Mouse (Mus musculus): Measurements from ENCODE around the gene St13.
"Not testable (repeated sequence)": the region's sequence is repeated elsewhere in the genome, so short reads cannot be mapped to it uniquely, and the experiment has no call there.

The St13 gene

DNA sequence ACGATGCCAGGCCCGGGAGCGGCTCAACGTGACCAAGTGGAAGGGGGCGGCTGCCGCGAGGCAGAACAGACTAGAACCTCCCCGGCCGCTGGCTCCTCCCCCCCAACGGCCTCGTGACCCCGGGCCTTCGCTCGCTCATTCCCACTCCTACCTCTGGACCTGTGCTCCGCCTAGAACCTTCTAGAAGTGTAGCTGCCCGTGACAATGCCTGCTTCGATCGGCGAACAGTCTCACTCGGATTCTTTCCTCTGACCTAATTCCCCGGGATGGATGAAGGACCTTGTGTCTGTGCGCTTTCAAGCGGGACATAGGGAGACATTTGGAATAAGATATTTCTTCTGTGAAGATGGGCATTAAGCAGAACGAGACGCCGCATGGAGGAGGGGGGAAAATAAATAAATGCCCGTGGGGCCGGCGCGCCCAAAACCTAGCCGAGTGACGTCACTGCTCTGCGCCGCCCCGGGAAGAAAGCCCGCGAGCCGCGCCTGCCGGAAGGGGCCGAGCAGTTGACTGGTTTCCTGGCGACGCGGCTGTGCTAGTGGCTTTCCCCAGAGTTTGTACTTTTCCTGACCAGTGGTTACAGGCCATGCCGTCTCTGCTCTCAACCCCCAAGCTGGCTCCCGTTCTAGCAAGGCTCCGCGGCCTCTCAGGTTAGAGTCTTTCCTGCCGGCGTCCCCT, at the start of gene St13, which contains the start of gene Xpnpep3:
St13 (minus strand) TSS at position 440 of the 678 bp plus-strand sequence.
Xpnpep3 (plus strand) TSS at position 501 of the 678 bp plus-strand sequence.
- peak; percentile 89 for DNase-seq (ENCODE audit: low read depth, low spot score)

DNA sequence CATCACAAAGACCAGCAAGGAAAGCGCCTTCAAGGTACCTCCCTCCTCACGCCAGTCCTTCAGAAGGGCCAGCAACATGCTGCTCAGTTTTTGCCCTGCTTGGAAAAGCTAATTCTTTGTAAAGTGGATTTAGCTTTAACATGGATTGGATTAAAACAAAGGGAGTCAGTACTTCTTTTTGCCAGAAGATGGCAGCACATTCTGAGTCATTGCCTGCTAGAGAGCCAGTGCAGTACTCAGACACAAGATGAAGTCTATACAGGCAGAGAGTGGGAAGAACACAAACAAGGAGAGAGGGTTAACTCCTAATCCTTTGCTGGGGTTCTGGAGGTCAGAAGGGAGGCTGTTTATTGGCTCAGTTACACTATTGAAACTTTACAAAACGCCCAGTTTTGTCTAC, 48.6 kb upstream of the St13 start:
- DNase-seq (ENCODE audit: low read depth, low spot score): peak; percentile 42

DNA sequence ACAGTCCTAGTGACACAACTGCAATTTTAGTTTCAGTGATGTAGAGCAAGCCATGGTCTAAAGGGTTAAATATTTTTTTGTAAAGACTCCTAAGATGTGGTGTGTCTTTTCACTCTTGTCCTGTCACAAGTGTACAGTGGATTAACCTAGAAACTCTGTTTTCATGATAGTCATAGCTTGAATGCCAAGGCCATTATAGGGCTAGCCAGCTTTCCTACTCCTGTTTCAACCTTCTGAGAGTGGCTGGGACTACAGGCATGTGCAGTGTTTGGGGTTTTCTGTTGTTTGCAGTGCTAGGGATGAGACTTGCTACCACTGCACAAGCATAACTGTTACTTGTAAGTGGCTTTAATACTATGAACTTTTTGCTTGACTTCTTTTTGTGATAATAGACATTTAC, 39.4 kb upstream of the St13 start:
- DNase-seq (ENCODE audit: low read depth, low spot score): no peak

DNA sequence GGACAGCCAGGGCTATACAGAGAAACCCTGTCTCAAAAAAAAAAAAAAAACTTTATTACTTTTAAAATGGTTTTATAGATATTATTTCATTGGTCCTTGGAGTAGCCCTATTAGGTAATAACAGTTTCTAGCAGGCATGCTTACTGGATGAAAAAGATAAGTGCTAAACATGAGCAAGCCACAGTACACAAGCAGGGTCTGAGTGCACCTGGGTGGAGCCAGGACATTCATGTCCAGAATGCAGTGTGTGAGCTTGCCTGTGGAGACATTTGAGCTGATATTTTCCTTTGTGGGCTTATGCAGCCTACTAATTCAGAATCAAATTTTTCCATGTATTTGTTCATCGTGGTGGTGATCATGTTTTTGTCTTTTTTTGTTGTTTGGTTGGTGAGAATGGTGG, 38.5 kb upstream of the St13 start:
- DNase-seq (ENCODE audit: low read depth, low spot score): no peak

DNA sequence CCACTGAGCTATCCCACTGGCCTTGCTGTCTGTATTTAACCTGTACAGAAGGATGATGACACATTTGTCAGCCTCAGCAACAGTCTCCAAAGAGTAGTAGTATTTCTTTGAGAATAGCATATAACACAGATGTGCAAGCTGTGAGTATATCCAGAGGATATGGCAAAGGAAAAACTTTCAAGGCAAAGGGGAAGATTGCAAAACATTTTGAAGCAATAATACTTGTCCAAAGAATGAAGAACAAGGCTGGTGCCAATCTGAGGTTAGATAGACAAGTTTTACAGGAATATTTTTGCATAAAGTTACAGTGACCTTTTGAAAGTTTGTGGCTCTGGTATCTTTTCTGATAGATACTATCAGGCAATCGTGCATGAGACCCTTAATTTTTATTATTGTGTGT, 31.3 kb upstream of the St13 start:
- DNase-seq (ENCODE audit: low read depth, low spot score): no peak

DNA sequence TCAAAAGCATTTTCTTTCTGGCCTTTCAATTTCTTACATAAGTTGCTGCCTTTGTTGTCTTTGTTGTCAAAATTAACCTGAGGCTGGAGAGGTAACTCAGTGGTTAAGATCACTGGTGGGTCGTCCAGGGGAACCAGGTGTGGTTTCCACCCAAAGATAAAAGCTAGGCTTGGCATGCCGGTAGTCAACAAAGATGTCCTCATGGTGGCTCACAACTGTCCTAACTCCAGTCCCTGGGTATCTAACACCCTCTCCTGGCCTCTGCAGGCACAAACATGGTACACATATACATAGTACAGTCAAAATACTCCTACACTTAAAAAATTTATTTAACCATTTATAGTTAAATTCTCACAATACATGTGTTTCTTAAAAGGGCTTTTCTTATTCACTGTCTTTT, 28.1 kb upstream of the St13 start:
- no peak for DNase-seq (ENCODE audit: low read depth, low spot score)

DNA sequence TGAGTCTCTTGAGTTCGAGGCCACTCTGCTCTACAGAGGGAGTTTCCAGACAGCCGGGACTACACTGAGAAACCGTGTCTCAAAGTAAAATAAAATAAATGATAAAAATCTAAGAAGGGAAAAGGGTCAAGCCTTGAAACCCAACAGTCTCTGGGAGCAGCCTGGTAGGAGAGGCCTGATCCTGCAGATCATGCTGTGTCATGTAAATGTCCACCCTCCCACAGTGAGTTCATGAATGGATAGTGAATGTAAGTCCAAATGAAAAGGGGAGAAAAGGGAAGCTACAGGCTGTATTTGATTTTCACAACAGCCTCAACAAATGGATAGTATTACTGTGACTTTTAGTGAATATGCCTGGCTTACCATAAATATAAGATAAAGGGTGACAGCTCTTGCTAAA, 25.4 kb upstream of the St13 start:
- no peak for DNase-seq (ENCODE audit: low read depth, low spot score)

DNA sequence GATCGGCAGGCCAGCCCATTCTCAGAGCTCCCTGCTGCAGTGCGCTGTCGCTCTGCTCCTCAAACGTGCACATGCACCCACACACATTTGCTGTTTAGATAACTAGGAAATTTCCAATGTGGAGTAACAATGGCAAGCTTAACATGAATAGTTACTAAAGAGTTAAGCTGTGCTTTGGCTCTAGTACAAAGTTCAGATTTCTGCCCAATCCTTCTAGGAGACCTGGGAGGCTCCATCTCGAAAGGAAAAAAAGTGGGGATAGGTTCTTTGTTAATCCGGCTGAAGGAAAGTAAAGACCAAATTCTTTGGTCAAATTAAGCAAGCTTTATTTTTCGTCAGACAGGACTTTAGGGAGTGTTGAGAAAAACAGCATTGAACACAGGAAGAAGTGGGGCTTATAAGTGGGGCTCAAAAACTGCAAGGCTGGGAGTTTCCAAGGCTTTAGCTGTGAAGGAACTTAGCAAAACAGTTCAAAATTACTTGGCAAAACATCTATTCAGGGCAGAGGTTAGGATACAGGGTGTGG, 22.3 kb upstream of the St13 start:
- DNase-seq (ENCODE audit: low read depth, low spot score): no peak

DNA sequence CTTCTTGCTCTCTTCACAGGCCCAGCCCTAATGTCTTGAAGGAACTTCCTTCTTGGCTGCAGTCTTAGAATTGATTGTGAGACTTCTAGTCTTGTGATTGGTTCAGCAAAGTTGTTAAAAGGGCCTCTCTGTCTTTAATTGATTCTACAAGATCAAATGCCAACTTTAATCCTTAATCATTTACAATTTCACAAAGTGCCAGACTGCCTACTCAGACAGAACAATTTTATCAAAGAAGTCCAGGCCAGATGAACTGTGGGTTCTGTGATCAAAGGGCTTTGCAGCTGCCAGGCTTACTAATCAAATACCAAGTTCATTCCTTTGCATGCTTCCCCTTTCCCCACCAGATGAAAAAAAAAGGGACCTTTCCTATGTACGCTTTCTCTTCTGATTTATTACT, 21.6 kb upstream of the St13 start:
- DNase-seq (ENCODE audit: low read depth, low spot score): no peak

DNA sequence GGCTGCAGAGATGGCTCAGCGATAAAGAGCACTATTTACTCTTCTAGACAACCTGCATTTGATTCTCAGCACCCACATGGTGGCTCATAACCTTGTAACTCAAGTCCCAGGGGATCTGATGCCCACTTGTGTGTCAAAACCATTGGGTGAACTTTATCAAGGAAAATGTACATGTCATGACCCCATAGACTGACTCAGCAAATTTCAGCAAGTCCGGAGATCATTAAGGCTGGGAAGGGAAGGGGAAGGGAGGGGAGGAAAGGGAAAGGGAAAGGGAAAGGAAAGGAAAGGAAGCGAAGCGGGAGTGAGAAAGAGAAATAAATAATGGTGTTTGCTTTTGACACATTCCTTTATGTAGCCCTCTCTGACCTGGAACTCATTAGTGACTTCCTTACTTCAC, 18.2 kb upstream of the St13 start:
- DNase-seq (ENCODE audit: low read depth, low spot score): no peak

DNA sequence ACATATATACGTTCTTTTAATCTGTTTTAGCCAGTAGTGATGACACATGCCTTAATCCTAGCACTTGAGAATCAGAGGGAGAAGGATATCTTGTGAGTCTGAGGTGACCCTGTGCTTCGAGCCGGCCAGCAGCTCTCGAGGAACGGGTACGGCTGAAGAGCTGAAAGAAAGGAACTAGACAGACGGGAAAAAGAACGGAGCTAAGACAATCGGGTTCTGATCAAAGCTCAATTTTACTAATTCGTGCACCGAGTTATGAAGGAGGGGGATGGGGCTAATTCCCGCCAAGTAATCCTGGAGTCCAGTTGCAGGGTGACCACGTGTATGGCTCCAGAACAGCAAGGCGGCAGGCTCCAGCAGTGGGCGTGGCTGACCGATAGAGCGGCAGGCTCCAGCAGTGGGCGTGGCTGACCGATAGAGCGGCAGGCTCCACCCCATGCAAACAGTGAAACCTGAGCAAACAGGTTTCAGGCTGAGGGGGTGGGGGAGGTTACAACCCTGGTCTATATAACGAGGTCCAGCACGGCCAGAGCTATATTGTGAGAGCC, 17.0 kb upstream of the St13 start:
- not testable (repeated sequence) for DNase-seq (ENCODE audit: low read depth, low spot score)

DNA sequence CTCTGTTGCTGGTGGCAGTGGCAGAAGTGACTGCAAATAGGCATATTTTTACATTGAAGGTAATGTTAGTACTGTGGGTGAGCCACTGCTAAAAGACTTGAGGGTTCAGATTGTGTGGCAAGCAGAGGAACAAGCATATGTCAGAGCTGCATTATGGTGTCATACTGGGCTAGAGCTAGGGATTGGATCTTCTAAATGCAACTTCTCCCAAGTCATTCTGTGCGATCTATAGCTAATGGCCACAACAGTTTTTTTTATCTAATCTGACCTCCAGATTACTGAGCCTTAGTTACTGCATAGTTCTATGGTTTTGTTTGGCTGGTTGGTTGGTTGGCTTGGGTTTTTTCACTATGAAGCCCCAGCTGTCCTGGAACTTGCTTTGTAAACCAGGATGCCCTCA, 8.3 kb upstream of the St13 start, which contains the start of gene Dnajb7:
Dnajb7 (minus strand) TSS at position 101 of the 400 bp plus-strand sequence.
- DNase-seq (ENCODE audit: low read depth, low spot score): no peak

DNA sequence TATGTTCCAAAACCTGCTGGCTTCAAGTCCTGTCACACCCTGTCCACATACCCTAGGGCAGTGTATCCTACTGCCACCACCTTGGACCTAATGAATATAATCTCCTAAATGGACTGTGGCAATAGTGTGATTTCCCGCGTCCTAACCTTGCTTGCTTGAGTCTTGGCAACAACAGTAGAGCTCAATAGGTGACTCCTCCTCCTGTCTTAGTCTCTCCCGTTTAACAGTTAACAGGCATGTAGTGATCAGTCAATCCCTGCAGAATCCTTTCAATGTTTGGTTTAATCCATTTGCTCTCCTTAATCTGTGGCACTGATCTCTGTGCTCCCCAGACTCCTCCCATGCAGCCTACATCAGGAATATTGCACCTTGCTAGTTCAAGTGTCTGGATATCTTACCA, 5.1 kb upstream of the St13 start:
- DNase-seq (ENCODE audit: low read depth, low spot score): no peak

DNA sequence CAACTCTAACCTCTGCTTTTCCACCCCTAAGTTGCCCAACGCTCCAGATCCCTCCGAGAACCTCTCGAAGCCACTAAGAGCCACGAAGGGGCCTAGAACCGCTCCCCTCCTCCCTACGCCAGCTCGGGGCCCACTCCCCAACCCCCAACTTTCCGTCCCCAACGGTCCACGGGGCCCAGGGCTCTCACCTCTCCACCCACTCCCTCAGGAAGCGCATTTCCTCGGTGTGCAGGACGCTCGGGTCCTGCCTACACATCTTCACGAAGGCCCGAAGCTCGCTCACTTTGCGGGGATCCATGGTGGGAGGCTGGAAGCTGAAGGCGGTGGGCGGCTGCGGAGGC, 610 bp downstream of the St13 start:
- DNase-seq (ENCODE audit: low read depth, low spot score): peak; percentile 8

DNA sequence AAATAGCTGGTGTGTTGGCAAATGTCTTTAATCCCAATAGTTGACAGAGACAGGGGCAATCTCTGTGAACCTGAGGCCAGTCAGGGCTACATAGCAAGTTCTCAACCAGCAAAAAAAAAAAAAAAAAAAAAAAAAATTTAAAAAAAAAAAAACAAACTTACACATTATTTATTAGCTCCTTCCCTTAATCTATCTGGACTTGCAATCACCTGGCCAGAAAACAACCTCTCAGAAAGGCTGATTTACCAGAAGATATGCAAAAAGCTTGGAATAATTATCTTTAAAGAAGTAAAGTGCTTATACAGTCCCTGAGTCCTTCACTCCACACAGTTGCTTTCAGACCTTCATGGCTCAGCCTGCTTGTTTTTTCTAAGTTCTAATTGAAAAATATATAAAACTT, 1.7 kb downstream of the St13 start:
- DNase-seq (ENCODE audit: low read depth, low spot score): no peak

DNA sequence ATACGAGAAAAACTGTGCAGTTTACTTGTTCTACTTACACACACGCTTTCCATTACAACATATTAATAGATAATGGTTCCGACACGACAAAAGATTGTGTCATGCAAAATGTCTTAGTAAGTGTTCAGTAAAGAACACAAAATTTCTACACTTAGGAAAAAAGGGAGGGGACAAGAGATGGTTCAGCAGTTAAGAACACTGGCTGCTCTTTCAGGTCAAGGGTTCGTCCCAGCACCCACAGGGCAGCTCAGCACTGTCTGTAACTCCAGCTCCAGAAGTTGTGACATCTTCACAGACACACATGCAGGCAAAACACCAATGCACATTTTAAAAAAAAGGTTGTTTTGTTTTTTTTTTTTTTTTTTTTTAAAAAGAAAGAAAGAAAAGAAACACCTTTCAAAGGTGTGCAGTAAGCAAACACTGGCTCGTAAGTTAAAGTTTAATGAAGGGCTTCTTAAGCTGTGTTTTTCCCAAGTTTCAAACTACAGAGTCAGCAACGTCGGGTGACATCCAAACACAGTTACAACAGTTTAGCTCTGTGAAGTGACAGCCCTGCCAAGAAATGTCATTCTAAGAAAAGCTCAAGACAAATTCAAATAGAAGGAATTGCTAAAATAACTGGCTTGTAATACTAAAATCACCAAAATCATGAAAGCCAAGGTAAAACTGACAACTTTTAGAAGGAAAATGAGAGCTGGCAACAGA, 5.5 kb downstream of the St13 start:
- DNase-seq (ENCODE audit: low read depth, low spot score): no peak

DNA sequence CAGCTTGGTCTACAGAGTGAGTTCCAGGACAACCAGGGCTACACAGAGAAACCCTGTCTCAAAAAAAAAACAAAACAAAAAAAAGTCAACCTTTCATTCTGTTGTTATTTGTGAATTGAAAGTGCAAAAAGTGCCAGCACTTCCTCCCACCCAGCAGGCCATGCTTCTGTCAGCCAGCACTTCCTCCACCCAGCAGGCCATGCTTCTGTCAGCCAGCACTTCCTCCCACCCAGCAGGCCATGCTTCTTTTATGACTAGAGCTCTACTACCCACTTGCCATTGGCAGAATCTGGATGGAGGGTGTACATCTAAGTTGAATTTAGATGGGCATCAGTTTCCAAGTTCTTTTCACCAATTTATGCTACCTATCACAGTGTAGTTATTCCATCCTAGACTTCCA, 6.9 kb downstream of the St13 start:
- DNase-seq (ENCODE audit: low read depth, low spot score): no peak

DNA sequence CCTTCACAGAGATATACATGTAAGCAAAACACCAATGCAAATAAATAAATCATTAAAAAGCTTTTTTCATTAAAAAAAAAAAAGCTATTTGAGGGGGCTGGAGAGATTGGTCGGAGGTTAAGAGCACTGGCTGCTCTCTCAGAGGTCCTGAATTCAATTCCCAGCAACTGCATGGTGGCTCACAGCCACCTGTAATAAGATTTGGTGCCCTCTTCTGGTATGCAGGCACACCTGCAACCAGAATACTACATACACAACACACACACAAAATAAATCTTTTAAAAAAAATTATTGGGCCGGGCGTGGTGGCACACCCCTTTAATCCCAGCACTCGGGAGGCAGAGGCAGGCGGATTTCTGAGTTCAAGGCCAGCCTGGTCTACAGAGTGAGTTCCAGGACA, 13.6 kb downstream of the St13 start:
- no peak for DNase-seq (ENCODE audit: low read depth, low spot score)

DNA sequence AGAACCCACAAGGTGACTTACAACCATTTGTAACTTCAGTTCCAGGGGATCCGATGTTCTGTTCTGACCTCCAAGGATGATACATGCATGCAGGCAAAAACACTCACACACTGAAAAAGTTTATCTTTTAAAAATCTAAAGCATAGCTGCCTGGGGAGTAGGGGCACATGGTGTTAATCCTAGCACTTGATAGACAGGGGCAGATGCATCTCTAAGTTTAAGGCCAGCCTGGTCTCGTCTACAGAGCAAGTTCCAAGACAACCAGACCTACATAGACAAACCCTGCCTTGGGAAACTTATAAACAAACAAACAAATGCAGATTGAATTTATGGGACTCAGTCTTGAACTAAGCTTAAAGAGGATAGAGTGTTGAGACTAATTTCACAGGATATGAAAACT, 21.0 kb downstream of the St13 start:
- DNase-seq (ENCODE audit: low read depth, low spot score): no peak

DNA sequence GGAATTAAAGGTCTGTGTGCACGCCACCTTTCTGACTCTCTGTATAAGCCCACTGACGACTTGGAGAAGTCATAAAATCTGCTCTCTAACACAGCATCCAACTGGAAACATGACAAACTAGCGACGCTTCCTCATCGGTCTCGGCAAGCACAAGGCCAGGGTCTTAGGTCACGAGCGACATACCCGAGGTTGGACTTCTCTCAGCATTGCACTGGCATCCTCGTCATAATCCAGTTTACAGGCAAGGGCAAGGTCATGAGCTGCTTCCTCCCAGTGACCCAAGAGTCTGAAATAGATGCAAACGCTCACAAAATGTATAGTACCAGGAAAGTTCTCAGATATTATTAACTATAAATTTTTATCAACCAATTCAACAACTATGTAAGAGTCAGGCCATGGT, 25.3 kb downstream of the St13 start:
- DNase-seq (ENCODE audit: low read depth, low spot score): no peak

DNA sequence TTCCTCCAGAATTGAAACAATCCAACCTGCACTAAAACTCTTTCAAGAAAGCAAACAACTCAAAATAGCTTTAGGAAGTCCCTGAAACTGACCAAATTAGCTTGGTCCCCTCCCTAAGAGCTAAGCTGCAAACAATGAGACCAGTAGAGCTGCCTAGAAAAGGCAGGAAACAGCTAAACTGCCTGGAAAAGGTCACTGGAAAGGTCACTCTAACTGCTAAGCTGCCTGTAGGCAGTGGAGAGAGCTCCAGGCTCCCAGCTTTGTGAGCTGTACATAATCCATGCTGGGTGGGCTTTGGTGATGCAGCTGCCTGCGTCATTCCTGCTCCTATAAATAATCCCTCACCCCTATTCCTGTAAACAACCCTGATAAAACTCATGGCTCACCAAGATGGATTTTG, 29.5 kb downstream of the St13 start:
- DNase-seq (ENCODE audit: low read depth, low spot score): no peak

DNA sequence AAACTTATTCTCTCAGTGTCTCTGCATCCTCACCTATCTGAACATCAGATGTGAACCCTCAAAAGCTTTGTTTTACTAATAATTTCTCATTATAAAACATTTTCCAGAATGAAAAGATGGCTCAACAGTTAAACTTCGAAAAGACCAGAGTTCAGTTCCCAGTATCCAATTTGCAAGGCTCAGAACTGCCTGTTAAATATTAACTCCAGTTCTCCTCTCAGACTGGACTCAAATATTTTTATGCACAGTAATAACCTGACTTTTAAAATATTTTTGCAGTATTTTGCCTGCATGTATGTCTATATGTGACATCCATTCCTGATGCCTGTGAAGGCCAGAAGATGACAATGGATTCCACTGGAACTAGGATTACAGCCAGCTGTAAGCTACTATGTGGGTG, 31.3 kb downstream of the St13 start:
- no peak for DNase-seq (ENCODE audit: low read depth, low spot score)

DNA sequence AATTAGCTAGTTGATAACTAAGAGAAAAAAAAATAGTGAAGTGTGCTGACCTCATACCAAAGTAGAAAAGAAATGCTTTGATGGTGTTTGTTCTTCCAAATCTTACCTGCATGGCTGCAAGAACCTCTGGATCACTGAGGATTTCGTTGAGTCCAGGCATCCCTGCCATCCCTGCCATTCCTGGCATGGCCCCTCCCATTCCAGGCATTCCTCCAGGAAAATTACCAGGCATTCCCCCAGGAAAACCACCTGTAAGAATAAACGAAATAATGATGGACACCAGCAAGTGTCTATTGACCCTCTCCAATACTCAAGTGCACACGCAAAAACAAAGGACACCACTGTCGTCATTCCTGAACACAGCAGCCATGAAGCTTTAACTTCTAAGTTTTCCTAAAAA, 33.6 kb downstream of the St13 start:
- DNase-seq (ENCODE audit: low read depth, low spot score): no peak
